Mouse (Mus musculus) stomach, postnatal 0 days (tissue): Measurements from ENCODE around the gene Fyn.

Source experiments
- CTCF ChIP-seq: IDR thresholded peaks from 2 replicates; pipeline ENCODE4 v1.5.1; 2016; ENCODE audit warnings: antibody characterized with exemption, low read depth, mild to moderate bottlenecking, moderate library complexity
- EP300 ChIP-seq: optimal IDR thresholded peaks from 2 replicates; pipeline ENCODE3; 2016; ENCODE audit warnings: antibody characterized with exemption

GRCm38 (mm10) chr10:39501977-39502706, 133.5 kb downstream of the Fyn start:
- TF ChIP-seq CTCF (no peak), EP300 (no peak)
